Mouse (Mus musculus) left cerebral cortex, postnatal 25 days (tissue): ENCODE measurements around the gene Sav1. TPM values are rescaled to one million over a fixed set of nuclear protein-coding genes. Genes with fewer than 3 reads are reported as not detected.

Experiments
- DNase-seq, 2 experiments: peaks; one replicate each; pipeline ENCODE4 v3.0.0; 2022; ENCODE audit warnings: low spot score in 2 of 2, mixed read lengths in 1 of 2
- intact Hi-C: fragments of 180-260 bp; cut with DNase I; formaldehyde crosslinking; loops from one replicate; pipeline ENCODE4 v1.15.1; 2025
- total RNA-seq, 2 experiments: library from RNA; stranded (reverse); gene quantifications; 2 replicates each; pipeline ENCODE4 v1.2.3; 2021

The Sav1 gene
- total RNA-seq, 2 experiments from 2014 or later = 19.3 to 22.3 TPM

DNA sequence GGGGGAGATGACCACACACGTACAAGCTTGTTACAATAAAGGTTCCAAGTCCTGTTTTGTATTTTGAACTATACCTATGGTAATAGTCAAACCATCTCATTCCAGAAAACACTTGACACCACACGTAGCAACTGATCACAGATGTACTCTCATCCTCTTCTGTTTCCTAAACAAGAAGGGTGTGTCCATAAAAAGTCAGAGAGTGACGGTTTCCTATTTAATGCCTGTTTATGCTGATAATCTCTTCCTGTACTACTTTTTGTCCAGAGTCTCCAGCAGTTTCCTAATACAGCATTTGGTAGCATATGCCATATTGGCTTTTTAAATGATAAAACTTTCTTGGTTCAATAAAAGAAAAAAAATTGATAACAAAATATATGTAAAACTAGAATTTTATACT lies 21.2 kb downstream of the Sav1 start:
- no peak for DNase-seq

GRCm38 (mm10) chr12:69963141-69963540 lies 23.7 kb downstream of the Sav1 start:
- intact Hi-C loops = loop anchor here (5.0 kb wide), 1 partner anchor 99 kb away; no protein-coding TSS in a partner anchor

More for the DNA sequence above, 21.2 kb downstream of the Sav1 start:
- intact Hi-C loops = no loop called here

DNA sequence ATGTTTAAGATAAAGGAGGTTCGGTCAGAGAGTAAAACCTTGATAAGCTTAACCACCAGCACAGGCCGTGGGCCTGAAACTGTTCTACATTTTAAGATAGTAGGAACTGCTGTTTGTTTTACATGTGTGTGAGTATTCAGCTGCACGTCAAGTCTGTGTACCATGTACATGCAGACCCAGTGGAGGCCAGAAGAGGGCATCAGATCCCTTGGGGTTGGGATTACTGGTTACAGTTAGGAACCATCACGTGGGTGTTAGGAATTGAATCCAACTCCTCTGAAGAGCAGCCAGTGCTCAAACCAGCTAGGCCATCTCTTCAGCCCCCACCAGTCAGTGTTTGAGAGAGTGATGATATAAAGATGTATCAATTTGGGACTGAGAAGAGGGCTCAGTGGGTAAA lies 24.3 kb downstream of the Sav1 start:
- peak; percentile 43 to 69 for DNase-seq
- intact Hi-C loops = loop anchor here (5.0 kb wide), 1 partner anchor 100 kb away; no protein-coding TSS in a partner anchor

More at GRCm38 (mm10) chr12:69963141-69963540, 23.7 kb downstream of the Sav1 start:
- DNase-seq = no peak

DNA sequence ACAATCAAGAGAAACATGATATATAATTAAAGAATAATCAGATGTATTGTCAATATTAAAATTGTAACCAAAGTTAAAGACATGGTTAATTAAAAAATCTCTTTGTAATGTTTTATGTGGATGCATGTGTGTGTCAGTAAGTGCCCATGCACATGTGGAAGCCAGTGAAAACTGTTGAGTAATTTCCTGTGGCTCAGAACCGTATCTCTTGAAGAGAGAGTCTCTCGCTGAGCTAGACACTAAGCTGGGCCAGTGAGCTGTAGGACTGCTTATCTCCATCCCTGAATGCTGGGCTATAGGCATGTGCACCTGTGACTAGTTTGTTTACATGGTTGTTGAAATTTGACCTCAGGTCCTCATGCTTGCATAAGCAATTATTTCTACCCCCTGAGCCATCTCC lies 29.4 kb downstream of the Sav1 start:
- intact Hi-C loops = no loop called here

GRCm38 (mm10) chr12:69947502-69947901 lies 39.3 kb downstream of the Sav1 start:
- intact Hi-C loops = no loop called here
- DNase-seq = no peak

More for the DNA sequence above, 29.4 kb downstream of the Sav1 start:
- DNase-seq = no peak

DNA sequence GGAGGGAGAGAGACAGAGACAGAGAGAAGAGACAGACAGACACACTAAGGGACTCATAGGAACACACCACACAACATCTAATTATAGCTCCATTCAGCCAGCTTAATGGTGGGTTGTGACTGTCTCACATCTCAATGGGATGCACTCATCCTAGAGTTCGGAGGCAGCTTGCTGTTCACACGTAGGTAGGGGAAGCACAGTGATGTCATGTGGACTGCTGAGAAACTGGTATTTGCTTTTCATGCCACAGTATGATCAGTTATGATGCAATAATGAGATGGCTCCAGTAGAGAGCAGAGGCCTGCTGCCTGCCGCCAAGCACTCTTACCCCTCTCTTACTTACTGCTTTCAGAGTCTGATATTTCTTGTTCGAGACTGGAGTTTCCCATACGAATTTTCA lies 40.9 kb downstream of the Sav1 start:
- DNase-seq = no peak
- intact Hi-C loops = no loop called here

DNA sequence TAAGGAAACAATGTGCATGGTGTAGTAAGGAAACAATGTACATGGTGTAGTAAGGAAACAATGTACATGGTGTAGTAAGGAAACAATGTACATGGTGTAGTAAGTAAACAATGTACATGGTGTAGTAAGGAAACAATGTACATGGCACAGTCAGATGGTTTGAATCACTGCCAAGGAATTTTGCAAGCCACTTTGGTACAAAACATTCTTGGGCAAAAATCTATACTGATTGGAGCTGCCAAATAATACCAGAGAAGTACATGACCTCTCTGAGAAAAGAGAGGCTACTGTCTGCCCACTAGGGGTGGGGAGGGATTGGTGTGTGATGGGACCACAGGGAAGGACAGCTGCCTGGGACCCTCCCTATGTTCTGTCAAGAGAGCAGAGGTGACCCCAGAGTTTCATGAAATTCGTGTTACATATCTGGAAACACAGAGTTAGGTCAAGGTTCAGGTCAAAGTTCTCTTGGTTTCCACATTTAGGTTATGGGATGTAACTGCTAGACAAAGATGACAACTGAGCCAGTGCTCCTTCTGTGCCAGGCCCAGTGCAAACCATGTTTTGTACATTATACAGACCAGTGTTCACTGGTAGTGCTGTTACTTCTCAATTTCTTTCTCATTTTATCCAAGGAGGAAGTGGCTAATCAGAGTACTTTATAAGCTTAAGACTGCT lies 45.0 kb downstream of the Sav1 start:
- no peak for DNase-seq

DNA sequence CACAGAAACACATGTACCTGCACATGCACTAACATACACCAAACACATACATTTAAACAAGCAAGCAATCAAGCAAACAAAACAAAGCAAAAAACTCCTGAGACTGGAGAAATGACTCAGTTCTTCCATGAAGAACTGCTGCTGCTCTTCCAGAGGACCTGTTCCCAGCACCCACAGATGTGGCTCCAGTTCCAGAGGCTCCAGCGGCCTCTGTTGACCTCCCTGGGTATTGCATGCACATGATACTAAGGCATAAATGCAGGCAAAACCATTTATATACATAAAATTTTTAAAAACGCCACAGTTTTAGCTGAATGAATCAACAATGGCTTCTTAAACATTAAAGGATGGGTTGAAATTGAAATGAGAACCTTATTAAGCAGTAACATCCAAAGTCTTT lies 47.5 kb downstream of the Sav1 start:
- no peak for DNase-seq
- intact Hi-C loops = no loop called here

More for the DNA sequence above, 45.0 kb downstream of the Sav1 start:
- intact Hi-C loops = no loop called here

- intact Hi-C loops = no loop called here
- no peak for DNase-seq
These were observed 49.1 kb downstream of the Sav1 start for GRCm38 (mm10) chr12:69937731-69938130.

DNA sequence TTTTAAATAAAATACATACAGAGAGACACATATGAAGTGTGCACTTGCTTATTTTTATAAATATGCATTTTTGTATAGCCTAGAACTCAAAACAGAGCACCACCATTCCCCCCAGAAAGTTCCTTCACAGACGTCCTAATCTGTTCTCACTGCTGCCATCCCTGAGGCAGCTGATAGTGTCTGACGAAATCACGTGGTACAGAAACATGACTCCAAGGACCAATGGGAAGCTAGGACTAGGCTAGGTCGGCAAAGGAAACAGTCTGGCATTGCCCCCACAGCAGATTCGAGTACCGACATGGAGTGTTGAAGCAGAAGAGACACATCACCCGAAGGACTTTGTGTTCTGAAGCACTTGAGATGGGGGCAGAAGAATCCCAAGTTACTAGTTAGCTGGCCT lies 60.1 kb downstream of the Sav1 start:
- DNase-seq = no peak
- intact Hi-C loops = no loop called here

DNA sequence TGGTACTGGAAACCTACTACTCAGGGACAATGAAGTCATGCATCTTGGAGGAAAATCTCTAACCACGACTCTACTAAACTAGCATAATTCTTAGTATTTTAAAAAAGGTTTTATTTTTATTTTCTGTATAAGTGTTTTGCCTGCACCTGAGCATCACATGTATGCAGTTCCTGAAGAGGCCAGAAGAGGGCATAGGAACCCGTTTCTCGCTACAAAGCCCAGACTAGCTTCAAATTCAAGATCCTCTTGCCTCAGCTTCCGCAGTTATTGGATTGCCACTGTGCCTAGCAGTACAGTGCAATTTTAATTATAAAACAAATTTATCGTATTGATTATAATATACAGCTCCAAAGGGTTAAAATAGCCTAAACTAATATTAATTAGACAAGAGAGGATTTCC lies 62.8 kb downstream of the Sav1 start:
- intact Hi-C loops = no loop called here
- DNase-seq = peak in 1 of 2 experiments; percentile 19

GRCm38 (mm10) chr12:69923603-69924002 lies 63.2 kb downstream of the Sav1 start:
- intact Hi-C loops = no loop called here
- DNase-seq = no peak

GRCm38 (mm10) chr12:69923128-69923527 lies 63.7 kb downstream of the Sav1 start:
- no peak for DNase-seq
- intact Hi-C loops = no loop called here

DNA sequence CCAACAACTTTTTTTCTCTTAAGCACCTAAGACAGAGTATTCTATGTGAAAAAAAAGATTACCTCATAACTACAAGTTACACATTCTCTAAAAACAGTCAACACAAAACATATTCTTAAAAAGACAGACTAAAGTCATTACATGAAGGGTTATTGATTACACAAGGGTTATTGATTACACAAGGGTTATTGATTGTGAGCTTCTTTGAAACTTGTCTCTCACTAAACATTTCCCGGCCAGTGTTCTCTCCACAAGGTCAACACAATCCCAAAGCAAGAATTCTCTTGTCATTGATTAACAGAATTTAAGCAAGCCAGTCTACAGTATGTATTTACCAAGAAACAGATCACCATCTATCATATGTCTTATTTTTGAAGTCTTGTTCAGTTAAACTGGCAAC lies 64.7 kb downstream of the Sav1 start:
- intact Hi-C loops = no loop called here
- DNase-seq = no peak

DNA sequence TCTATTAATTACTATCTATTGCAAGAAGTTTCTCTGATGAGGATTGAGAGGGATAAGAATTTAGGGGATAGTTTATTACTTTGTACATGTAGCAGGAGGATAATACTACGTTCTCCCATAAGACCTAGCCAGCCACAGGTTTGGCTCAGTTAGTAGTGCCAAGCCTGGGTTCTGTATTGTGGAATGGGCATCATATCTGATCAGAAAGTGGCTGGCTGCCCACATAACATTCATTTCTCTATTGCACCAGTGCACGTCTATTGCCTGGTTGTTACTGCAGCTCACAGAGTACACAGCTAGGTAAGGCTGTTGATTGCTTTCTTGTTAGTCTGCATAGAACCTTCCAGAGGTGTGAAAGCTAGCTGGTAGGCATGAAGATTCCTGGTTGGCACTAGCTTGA lies 68.9 kb downstream of the Sav1 start:
- DNase-seq = no peak
- intact Hi-C loops = no loop called here

Other genes starting within 250 kb of the Sav1 start
- 10 to 100 TPM; 25.0 to 27.8 TPM for gene Cdkl1, start 195.7 kb downstream of the Sav1 start, total RNA-seq
- gene Atl1, start 94.4 kb downstream of the Sav1 start, total RNA-seq = 100 to 1,000 TPM; 236 to 246 TPM
- gene Map4k5, start 93.8 kb downstream of the Sav1 start, total RNA-seq = 10 to 100 TPM; 41.7 to 46.2 TPM
- 10 to 100 TPM; 53.1 to 56.4 TPM for gene Nin, start 126.7 kb upstream of the Sav1 start, total RNA-seq
- gene Abhd12b, start 167.1 kb upstream of the Sav1 start, total RNA-seq = not detected
- gene Pygl, start 244.5 kb upstream of the Sav1 start, total RNA-seq = 1 to 10 TPM; 2.2 to 3.1 TPM